Mouse (Mus musculus) splenic B cell, adult 2 months (primary cell): ENCODE measurements around the gene Olfr1373.
A peak's percentile ranks its signal among the peaks of the same experiment; 100 is the strongest.
"Not testable (repeated sequence)": the region's sequence is repeated elsewhere in the genome, so short reads cannot be mapped to it uniquely, and the experiment has no call there.

Source experiments
- DNase-seq: peaks from one replicate; pipeline ENCODE4 v3.0.0-alpha.2; 2011; ENCODE audit warnings: low read depth, low spot score
- H3K27me3 ChIP-seq: 2 replicates; pipeline ENCODE4 v1.6.1; 2012; ENCODE audit warnings: mild to moderate bottlenecking, low read length, moderate library complexity, mixed read lengths; ENCODE audit not compliant: control insufficient read depth, poor library complexity, insufficient read depth, severe bottlenecking
- H3K36me3 ChIP-seq: 2 replicates; pipeline ENCODE4 v1.6.1; 2012; ENCODE audit warnings: mild to moderate bottlenecking, low read length, moderate library complexity, mixed read lengths; ENCODE audit not compliant: control insufficient read depth, poor library complexity, insufficient read depth, severe bottlenecking

Olfr1373 gene

GRCm38 (mm10) chr11:52122045-52122444, 23.3 kb downstream of the Olfr1373 start:
- DNase-seq = no peak
- H3K27me3 ChIP-seq = no peaks in the 10 kb centered on the region

GRCm38 (mm10) chr11:52120415-52120814, 24.9 kb downstream of the Olfr1373 start:
- not testable (repeated sequence) for DNase-seq, H3K27me3 ChIP-seq
- H3K36me3 ChIP-seq = peaks cover 24% of the 10 kb centered on the region; the same call in 1 of the 2 replicates

More at GRCm38 (mm10) chr11:52122045-52122444, 23.3 kb downstream of the Olfr1373 start:
- H3K36me3 ChIP-seq = peaks cover 23% of the 10 kb centered on the region; the same call in 1 of the 2 replicates

- Histone ChIP-seq H3K36me3 (peaks cover 18% of the 10 kb centered on the region; the same call in 1 of the 2 replicates), H3K27me3 (no peaks in the 10 kb centered on the region)
- DNase-seq = no peak
These were observed 28.2 kb downstream of the Olfr1373 start for GRCm38 (mm10) chr11:52117156-52117555.

- H3K27me3 ChIP-seq, DNase-seq: not testable (repeated sequence)
- peaks cover 15% of the 10 kb centered on the region; the same call in 1 of the 2 replicates for H3K36me3 ChIP-seq
These were observed 29.2 kb downstream of the Olfr1373 start for GRCm38 (mm10) chr11:52116117-52116516.

GRCm38 (mm10) chr11:52115479-52115878, 29.8 kb downstream of the Olfr1373 start:
- no peak for DNase-seq

GRCm38 (mm10) chr11:52109421-52109820, 35.9 kb downstream of the Olfr1373 start:
- Histone ChIP-seq H3K27me3 (no peaks in the 10 kb centered on the region), H3K36me3 (no peaks in the 10 kb centered on the region; the same call in none of the 2 replicates)
- no peak for DNase-seq

More at GRCm38 (mm10) chr11:52115479-52115878, 29.8 kb downstream of the Olfr1373 start:
- H3K27me3 ChIP-seq = no peaks in the 10 kb centered on the region
- H3K36me3 ChIP-seq = peaks cover 11% of the 10 kb centered on the region; the same call in 1 of the 2 replicates

GRCm38 (mm10) chr11:52108796-52109195, 36.5 kb downstream of the Olfr1373 start:
- no peaks in the 10 kb centered on the region for H3K27me3 ChIP-seq
- DNase-seq = no peak
- H3K36me3 ChIP-seq = no peaks in the 10 kb centered on the region; the same call in 1 of the 2 replicates

GRCm38 (mm10) chr11:52106438-52106837, 38.9 kb downstream of the Olfr1373 start:
- Histone ChIP-seq H3K36me3 (no peaks in the 10 kb centered on the region; the same call in 1 of the 2 replicates), H3K27me3 (no peaks in the 10 kb centered on the region)
- no peak for DNase-seq

GRCm38 (mm10) chr11:52106037-52106436, 39.3 kb downstream of the Olfr1373 start:
- Histone ChIP-seq H3K36me3 (no peaks in the 10 kb centered on the region; the same call in 1 of the 2 replicates), H3K27me3 (no peaks in the 10 kb centered on the region)
- no peak for DNase-seq

- Histone ChIP-seq H3K36me3 (no peaks in the 10 kb centered on the region; the same call in 1 of the 2 replicates), H3K27me3 (no peaks in the 10 kb centered on the region)
- no peak for DNase-seq
These were observed 39.8 kb downstream of the Olfr1373 start for GRCm38 (mm10) chr11:52105503-52105902.

- no peaks in the 10 kb centered on the region for H3K36me3 ChIP-seq
- no peak for DNase-seq
- H3K27me3 ChIP-seq = no peaks in the 10 kb centered on the region
These were observed 42.4 kb downstream of the Olfr1373 start for GRCm38 (mm10) chr11:52102977-52103376.

- peak; percentile 47 for DNase-seq
- no peaks in the 10 kb centered on the region for H3K36me3 ChIP-seq
- no peaks in the 10 kb centered on the region for H3K27me3 ChIP-seq
These were observed 45.5 kb downstream of the Olfr1373 start for GRCm38 (mm10) chr11:52099771-52100219.

- Histone ChIP-seq H3K36me3 (no peaks in the 10 kb centered on the region), H3K27me3 (no peaks in the 10 kb centered on the region)
- peak; percentile 67 for DNase-seq
These were observed 46.1 kb downstream of the Olfr1373 start for GRCm38 (mm10) chr11:52099031-52099761.

- H3K27me3 ChIP-seq = no peaks in the 10 kb centered on the region
- peak; percentile 99 for DNase-seq
- H3K36me3 ChIP-seq = no peaks in the 10 kb centered on the region
These were observed 46.9 kb downstream of the Olfr1373 start, which contains the start of gene Ppp2ca for GRCm38 (mm10) chr11:52098398-52098946. Ppp2ca (plus strand) TSS chr11:52098681.

GRCm38 (mm10) chr11:52097596-52097995, 47.7 kb downstream of the Olfr1373 start:
- DNase-seq = no peak
- no peaks in the 10 kb centered on the region for H3K27me3 ChIP-seq
- no peaks in the 10 kb centered on the region for H3K36me3 ChIP-seq
